Mouse (Mus musculus): ENCODE data around the gene Enox1.
"Not testable (repeated sequence)": the region's sequence is repeated elsewhere in the genome, so short reads cannot be mapped to it uniquely, and the experiment has no call there.

The Enox1 gene

DNA sequence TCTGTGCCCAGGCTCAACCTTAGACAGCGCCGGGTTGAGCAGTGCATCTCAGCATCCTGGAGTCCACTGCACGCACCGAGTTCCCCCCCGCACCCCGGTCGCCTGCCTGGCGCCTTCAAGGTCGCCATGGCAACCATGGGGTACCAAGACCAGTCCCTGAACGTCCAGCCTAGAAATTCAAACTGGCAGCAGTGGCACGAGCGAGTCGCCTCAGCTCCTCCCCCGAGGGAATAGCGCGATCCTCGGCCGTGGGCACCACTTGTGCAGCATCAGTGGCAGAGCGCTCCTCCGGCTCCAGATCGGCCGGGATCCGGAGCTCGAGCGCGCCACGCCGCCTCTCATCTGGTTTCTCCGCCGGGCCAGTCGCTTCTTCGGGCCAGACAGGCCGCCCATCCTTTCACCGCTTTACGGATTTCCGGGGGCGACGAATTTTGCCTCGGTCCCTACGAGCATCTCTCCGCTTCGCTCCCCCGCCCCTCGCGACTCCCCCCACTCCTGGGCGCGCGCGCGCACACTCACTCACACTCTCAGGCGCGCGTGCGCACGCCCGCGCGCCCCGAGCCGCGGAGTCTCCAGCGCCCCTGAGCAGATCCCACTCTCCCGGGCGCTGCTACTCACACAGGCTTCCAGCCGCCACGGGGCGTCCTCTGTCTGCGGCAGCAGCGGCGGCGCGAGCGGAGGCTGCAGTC is at the start of gene Enox1:
Enox1 (plus strand) TSS at position 542 of the 689 bp plus-strand sequence.
- peak; percentile 32 for DNase-seq (ENCODE audit: low spot score)

DNA sequence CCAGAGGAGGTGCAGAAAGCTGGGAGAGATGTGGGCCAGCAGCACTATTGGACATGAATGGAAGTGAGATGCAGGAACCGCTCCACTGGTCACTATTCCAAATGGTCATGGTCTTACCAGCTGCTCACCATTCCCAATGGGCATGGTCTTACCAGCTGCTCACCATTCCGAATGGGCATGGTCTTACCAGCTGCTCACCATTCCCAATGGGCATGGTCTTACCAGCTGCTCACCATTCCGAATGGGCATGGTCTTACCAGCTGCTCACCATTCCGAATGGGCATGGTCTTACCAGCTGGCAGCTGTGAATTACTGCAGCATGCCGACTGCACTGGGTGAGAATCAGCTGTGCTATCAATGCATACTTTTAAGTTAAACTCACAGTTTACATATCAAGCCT is 45.9 kb upstream of the Enox1 start:
- DNase-seq (ENCODE audit: low spot score) = not testable (repeated sequence)

DNA sequence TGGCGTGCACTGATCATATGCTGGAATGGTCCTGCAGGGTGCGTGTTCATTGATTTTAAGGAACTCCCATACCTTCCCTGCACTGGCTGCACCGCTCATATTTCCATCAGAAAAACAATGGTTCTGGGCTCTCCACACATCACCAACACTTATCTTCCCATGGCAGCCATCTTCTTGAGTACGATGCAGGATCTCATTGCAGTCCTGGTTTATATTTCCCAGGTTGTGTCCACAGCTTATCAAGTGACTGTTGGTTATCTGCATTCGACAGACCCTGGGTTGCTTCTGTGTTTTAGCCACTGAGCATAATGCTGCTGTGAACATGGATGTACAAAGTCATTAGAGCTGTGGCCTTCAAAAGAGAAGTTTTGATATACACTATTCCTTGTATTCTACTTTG is 26.0 kb upstream of the Enox1 start:
- no peak for DNase-seq (ENCODE audit: low spot score)

DNA sequence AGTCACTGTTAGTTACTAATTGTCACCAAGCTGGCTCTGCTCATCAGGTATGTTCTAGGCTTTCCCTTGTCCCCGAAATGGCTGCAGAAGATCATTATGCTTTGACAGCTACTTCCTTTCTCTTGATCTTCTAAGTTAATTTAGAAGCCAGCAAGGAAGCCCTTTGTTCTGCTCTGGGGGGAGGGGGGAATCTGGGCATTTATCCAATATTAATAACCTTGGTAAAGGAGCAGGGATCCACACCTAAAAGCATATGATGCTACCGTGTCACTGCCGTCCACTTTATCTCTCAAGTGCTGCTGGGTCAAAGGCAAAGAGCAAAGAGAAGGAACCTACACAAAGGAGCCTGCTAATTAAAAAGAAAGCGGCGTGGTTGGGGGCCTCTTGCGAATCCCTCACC is 19.6 kb upstream of the Enox1 start:
- DNase-seq (ENCODE audit: low spot score) = no peak

DNA sequence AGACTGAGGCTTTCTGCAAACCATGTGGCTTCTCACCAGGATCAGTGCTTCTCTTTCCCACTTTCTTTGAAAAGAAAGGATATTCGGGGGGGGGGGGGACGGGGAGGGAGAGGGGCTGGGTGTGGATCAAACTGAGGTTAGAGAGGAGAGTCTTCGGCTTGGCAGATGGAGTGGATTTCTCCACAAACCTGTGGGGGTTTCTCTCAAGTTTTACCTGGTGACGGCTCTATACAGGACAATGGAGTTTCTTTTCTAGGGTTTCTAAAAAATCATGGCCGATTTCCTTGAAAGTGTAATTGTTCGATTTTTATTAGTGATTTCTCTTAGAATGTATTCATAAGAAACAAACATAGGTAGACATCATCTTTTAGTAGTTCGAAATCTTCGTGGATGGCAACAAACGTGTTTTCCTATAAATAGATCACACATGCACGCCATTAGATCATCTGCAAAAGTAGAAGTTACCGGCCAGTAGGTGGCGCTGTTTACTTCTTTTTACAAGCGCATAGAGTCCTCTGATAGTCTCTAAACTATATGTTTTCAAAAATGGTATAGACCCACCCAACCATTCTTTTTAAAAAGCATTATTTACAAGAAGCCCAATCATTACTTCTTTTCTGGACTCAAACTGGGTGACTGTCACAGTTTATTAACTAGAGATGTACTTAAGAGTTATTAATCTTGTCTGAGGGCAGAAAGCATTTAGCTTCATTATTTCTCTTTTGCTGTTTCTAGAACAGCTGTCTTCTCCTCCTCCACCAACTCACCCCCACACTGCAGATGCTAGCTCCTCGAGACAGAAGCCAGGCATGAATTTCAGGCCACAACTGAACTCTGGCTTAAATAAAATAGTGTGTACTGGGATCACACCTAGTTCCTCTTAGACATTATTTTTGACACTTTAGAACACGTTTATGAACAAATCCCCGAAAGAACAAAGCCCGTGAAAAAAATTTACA is 15.0 kb upstream of the Enox1 start:
- DNase-seq (ENCODE audit: low spot score) = peak; percentile 53

DNA sequence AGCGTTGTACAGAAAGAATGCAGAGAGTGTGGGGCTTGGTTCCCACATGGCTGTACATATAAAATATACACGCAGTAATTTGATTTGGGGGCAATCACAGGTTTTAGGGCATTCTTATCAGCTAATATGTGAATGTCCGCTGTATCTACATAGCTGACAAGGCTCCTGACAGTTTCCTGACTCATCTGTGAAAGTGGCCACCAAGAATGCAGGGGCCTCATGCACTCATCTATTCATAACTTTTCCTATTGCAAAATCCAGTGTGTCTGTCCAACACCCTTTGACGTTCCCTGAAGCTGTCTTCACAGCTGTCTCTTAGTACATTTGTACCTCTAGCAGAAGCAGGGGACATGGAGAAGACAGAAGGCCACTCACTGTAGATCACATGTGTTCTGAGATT is 11.5 kb upstream of the Enox1 start:
- no peak for DNase-seq (ENCODE audit: low spot score)

DNA sequence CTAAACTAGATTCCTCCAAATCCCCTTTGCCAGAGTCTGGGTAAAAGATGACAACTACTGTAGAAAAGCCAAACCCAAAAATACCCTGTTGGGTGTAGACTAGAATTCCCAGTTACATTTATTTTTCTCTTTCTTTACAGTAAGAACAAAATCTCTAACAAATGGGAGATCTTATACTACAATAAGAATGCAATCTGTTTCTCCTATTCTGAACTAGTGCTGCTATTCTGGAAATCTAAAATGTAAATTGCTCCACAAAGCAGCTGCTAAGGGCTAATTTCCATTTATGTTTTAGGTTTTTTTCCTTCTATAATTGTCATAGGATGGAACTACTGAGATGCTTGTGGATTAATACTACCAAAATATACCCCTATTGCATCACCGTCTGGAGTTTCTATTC is 8.9 kb upstream of the Enox1 start:
- no peak for DNase-seq (ENCODE audit: low spot score)

DNA sequence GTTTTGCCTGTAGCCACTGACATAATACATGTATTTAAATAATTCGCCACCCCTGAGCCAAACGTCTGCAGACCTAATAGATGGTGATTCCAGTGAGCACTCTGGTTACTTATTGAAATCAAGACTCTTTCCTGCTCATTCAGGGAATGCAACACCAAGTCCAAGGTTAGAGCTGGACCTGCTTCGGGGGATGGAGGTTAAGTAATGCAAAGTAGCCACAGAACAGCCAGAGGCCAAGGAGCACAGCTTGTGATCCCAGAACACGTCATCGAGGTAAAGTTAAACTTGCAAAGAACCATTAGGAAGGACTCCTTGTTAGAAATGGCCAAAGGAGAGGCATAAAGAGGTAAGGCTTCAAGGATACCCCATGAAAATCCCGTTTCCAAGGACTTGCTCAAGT is 6.0 kb upstream of the Enox1 start:
- DNase-seq (ENCODE audit: low spot score) = no peak

DNA sequence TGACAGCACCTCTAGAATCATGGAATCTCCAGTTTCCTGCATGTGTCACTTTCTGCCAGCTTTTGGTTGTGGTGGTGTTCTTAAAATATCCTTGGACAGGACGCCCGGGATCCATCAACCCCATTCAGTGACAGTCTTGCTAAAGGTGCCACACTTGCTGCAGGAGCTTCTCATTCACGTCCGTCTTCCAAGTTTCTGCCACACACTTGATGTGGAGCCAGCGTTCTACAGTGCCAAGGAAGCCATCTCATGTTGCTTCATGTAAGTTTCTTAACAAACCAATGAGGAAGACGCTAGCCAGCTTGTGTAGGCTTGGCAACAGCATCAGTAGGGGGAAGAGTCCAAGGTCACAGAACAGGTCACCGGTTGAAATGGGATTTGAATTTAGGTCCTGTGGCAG is 5.1 kb upstream of the Enox1 start:
- no peak for DNase-seq (ENCODE audit: low spot score)

DNA sequence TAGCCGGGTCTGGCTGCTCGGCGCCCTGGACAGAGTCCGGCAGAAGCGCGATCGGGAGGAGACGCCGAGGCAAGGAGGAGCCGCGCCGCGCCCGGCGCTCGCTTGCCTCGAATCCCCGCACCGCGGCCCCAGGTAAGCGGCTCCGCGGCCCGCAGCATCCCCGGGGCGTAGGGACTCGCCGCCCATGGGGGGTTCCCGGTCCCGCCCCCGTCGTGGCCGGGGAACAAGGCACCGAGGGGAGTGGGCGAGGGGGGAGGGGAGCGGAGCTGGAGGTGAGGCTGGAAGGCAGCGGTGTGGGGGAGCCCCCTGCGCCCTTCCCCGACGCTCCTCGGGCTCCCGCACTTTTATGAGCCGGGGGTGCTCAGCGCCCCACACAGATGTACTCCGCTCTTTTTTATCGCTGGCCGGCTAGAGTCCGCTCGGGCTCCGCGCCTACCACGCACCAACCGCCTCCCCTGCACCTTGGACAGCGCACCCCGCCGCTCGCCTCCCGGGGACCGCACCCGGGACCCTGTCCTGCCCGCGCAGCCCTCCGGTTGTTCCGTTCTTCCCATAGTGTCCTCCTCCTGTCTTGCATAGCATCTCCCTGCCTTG is 445 bp downstream of the Enox1 start:
- peak; percentile 5 for DNase-seq (ENCODE audit: low spot score)

DNA sequence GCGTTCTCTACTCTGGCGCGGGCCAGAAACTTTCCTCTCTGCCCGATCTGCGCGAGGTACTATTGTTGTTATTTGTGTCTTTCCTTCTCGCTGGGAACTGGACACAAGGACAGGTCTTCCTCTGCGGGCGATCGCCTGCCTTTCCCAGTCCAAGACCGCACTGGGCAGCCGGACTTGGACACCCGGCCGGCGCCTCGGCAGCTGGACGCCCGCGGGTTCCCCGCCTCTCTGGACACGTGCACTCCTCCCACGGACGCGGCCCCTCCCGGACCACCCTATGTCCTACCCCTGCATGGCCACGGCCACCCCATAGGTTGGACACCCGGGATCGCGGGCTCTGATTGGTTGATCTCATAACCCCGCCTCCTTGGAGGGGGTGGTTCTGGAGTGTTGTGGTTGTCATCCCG is 945 bp downstream of the Enox1 start:
- peak; percentile 45 for DNase-seq (ENCODE audit: low spot score)

DNA sequence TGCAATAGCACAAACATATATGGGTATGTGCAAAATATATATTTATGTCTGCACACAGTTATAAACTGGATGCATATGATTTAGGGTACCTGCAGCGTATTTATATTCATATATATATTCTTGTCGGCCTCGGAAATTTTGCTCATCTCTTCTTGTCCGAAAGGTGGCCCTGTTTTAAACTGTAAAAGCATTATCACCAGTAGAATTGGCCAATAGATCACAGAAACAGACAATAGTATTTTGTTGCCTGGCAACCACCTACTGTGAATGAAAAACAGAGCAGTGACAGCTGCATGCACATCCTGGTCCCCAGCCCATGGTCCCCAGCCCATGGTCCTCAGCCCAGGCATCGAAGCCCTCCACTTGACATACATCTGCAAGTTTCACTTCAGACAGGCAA is 2.8 kb downstream of the Enox1 start:
- no peak for DNase-seq (ENCODE audit: low spot score)

DNA sequence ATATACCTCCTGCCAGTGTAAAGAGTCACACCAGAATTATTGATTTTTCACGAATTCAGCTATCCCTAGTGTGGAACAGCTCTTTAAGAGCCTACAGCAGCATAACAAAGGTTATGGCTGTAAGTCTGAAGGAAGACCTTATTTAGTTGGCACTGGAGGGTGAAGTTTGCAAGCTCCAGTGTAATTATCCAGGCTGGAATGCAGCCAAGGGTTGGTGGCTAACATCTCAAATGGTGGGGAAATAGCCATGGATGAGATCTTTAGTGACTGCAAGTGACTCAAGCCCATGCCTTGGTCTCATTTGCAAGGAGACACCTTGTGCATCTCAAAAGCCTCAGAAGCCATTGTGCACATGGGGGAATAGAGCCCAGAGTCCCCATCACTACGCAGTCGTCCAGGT is 5.9 kb downstream of the Enox1 start:
- DNase-seq (ENCODE audit: low spot score) = no peak

DNA sequence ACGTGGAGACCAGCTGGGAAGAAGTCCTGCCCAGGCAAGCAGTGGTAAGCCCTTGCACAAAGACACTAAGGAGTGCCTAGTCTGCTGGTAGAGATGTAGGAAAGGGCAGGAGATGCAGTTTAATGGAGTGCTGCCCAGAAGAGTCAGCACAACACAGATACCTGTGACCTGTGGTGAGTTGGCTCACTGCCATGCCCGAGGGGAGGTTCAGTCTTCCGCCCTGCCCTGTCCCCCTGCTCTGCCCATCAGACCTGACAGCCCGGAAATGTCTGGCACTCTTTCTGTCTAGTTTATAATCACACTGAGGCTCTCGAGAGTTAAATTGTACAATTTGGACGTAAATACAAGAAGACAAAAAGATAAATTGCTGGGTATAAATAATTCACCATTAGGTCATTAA is 7.8 kb downstream of the Enox1 start:
- DNase-seq (ENCODE audit: low spot score) = no peak

DNA sequence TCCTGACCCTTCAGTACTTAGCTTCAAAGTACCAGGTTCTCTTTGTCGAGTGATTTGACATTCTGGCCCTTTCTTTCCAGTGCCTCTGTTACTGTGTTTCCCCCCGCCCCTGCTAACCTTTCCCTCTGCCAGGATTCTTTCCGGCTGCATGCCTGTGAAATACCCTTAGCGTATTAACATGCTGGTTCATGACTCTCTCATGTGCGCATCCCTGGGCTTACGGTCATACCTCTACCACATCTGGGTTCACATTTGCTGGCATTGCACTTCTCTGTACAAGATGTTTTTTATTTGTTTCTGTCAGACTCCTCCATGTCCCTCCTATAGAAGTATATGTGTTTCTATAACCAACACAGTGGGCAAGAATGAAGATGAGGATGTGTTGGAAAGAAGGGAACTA is 11.6 kb downstream of the Enox1 start:
- DNase-seq (ENCODE audit: low spot score) = no peak

DNA sequence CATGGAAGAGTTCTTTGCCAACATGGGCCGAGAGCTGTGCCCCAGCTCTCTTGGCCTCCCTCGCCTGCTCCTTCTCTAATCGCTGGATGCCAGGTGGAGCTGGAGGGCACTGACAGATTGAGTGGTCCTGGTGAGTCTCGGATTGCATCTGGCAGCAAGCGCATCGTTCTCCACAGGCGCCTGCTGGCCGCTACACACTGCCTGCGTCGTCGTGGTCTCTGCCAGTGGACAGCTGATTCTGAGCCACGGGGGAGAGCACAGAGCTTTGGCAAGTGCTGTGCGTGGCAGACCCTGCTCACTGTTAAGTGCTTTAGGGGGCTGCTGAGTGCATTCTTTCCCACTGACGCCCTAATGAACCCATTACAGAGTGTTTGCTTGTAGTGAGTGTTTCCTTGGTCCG is 17.9 kb downstream of the Enox1 start:
- no peak for DNase-seq (ENCODE audit: low spot score)

DNA sequence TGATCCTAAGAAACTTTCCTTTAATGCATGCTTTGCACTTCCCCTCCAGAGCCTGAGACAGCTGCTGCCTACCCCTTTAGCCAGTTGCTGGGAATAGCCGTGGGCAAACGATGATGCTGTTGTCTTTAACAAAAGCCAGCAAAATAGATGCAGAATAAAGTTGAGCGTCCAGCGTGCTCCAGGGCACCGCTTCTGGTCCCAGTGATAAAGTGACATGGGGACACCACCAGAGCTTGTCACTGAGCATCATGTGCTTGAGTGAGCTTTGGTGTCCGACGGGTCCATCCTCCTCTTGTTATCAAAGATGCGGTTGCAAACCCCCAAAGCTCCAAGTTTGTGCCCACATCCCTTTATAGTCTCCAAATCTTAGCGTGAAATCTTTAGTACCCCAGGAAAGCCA is 18.4 kb downstream of the Enox1 start:
- DNase-seq (ENCODE audit: low spot score) = no peak

DNA sequence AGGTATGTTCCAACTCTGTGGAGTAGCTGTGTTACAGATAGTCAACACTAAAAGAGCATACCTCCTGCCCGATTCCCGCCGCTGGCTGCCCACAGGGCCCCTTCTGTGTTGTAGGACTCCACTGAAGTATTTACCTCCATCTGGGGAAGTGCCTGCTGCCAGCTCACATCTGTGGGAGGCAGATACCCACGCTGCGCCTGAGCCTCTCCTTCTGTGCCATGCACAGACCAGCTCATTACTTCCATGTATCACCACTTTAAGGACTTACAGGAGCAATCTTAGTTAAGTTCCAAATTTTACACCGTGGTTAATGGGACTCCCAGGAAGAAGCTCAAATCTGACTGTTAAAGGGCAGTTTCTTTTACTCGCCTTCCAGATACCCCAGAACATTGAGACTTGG is 23.7 kb downstream of the Enox1 start:
- no peak for DNase-seq (ENCODE audit: low spot score)

DNA sequence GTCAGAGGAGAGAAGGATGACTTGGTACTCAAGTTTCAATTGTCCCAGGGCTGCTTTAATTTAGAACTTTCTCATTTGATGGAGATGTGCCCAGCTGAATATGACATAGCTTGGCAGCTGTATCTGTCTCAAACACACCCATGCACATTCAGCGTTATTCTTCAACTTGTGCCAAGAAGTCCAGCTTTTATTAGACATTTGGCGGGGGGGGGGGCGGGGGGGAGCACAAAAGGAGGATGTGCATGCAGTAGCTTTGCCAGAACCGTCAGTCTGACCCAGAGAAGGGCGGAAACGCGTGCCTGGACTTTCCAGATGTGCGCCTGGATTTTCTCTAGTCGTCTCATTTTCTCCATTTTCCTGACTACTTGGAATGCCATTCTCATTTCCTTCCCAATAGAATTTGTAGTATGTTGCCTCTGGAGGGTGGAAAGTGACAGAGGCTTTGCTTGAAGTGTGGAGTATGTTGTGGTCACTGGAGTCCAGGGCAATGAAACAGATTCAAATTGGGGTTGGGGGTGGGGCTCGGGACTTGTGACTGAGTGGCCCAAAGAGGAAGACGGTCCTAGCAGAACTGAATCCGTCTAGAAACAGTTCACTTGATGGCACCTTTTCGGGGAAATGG is 24.3 kb downstream of the Enox1 start:
- DNase-seq (ENCODE audit: low spot score) = no peak

DNA sequence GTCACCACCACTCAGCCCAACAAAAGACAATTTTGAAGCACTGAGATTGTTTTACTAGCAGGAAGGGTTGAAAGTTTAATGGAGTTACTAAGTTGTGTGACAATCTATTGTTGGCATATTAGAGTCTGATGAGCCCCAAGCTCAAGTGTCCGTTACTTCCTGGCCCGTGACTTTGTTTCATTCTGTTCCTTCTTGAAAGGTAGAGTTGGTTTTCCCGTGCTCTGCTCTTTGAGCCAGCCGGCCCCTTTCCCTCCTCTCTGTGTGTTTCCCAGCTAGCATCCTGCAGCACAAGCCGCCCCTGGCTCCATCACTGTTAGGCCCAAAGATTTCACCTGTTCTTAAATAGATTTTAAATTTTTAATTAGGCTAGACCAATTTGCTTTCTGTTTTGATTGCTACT is 26.9 kb downstream of the Enox1 start:
- DNase-seq (ENCODE audit: low spot score) = no peak

DNA sequence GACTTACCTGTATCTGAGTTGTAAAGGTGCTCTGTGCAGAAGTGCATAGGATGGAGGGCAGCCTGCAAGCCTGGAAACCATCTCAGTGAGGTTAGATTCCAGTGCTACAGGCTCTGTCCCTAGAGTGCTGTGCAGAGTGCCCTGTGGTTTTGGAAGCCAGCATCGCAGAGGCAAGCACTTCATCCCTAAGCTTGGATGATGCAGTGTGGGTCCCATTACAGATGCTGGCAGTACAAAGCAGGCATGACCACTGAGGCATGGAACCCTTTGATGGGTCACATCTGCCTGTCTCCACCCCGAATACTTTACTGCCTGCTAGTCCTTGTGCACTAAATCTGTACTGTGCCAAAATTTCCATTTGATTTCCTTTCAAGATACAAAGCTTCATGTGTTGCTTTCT is 33.6 kb downstream of the Enox1 start:
- no peak for DNase-seq (ENCODE audit: low spot score)

DNA sequence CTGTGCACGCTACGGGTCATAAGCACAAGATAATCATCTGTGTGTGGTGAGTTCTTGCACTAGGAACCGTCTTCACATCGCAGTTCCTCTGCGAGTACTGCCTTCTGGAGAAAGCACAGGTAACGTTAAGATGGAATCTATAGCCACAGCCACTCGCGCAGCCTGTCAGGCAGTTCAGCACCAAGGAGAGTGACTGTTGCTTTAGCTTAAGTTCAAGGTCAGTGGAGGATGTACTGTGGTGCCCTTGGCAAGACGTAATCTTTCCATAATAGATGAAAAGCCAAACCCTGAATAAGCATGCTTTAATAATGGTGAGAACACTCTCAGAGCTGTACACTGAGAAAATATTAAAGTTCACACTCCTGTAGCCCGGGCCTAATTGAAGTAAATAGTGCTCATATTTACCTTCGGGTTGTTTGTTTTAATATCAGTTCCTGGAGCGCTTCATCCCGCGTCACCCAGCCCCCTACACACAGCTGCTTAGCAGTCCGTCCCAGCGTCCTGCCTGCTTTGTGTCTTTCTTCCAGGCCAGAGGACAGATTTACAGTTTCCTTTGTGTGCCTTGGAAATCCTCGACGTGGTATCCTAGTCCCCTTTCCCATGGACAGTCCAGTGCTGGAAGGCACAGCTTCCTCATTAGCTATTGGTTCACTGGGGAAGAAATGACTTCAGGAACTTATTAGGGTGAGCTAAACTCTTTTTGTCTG is 38.9 kb downstream of the Enox1 start:
- no peak for DNase-seq (ENCODE audit: low spot score)

Measured in ovary, postnatal 10 days (tissue).